Mouse (Mus musculus) gastrocnemius, postnatal 4 days (tissue): Measurements from ENCODE around the gene Ift122. TPM values are rescaled to one million over a fixed set of nuclear protein-coding genes. Genes with fewer than 3 reads are reported as not detected.
A peak's percentile ranks its signal among the peaks of the same experiment; 100 is the strongest.
"Not testable (repeated sequence)": the region's sequence is repeated elsewhere in the genome, so short reads cannot be mapped to it uniquely, and the experiment has no call there.

Experiments used
- DNase-seq, 2 experiments: peaks; one replicate each; pipeline ENCODE4 v3.0.0; 2021 to 2022; ENCODE audit warnings: low spot score in 2 of 2, mixed read lengths in 2 of 2
- total RNA-seq, 2 experiments: library from RNA; stranded (reverse); gene quantifications; 2 replicates each; pipeline ENCODE4 v1.2.3; 2021

Ift122 gene
- total RNA-seq, 2 experiments from 2014 or later, result 16.7 to 18.6 TPM

GRCm38 (mm10) chr6:115845006-115845405 lies 8.3 kb upstream of the Ift122 start:
- DNase-seq, result no peak

GRCm38 (mm10) chr6:115846640-115847411 lies 6.4 kb upstream of the Ift122 start:
- peak in 1 of 2 experiments; percentile 62 for DNase-seq

GRCm38 (mm10) chr6:115848598-115849304 lies 4.5 kb upstream of the Ift122 start:
- no peak for DNase-seq

DNA sequence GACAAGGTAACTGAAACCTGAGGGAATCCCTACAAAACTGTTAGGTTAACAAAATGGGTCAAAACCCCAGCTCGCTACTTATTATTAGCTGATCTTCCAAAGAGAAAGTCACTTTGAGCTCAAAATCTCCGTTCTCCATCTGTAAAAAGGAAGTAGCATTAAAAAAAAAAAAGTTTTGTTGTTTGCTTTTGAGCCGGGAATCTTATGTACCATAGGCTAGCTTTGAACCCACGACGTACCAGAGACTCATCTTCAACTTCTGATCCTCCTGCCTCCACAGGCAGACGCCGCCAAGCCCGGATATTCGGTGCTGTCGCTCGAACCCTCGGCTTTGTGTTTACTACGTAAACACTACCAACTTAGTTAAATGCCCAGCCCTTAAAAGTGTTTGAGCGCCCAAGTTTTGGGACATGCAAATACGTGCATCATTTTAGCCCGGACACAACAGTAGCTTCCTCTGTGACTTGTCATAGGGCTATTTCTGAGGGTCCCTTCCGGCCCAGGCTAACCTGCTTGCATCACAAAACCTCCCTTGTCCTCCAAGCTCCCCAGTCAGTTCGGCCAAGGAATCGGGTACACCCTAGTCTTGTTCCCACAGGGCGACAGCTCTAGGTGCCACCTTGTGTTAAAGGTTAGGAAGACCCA lies 702 bp upstream of the Ift122 start:
- DNase-seq, result no peak

GRCm38 (mm10) chr6:115853985-115854384 lies 715 bp downstream of the Ift122 start:
- DNase-seq, result no peak

- DNase-seq, result no peak
Measured at GRCm38 (mm10) chr6:115854432-115854831, 1.2 kb downstream of the Ift122 start.

- DNase-seq, result no peak
Measured at GRCm38 (mm10) chr6:115855733-115856360, 2.6 kb downstream of the Ift122 start.

DNA sequence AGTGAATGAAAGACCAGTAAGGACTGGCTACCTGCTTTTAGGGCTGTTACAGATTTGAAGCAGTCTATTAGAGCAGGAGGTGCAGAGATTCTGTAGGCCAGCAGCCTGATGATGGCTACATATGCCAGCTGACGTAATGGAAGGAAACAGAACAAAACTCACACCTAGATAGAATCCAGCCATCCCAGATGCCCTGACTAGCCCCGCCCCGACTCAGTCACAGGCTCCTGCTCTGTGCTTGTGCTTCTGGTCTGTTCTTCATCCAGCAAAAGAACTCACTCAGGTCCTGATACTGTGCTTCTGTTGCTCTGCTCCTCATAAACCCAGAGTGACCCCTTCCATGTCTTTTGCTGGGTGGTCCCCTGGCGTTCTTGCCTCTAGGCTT lies 3.1 kb downstream of the Ift122 start:
- DNase-seq, result no peak

DNA sequence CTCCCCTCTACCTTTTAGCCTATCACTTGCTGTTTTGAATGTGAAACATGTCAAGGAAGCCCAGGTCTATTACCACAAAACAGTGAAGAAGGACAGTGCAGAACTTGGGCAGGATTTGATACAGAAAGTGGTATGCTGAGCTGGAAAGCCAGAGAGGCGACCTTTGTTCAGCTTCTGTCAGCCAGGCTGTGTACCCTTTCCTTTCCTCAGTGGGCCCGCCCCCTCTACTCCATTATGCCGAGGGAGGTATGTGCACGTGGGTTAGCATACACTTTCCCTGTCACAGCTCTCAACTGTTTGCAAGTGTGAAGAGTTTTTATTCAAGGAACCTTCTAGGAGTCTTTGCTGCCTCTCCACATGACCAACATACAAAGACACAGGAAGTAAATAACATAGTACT lies 6.0 kb downstream of the Ift122 start:
- DNase-seq, result no peak

DNA sequence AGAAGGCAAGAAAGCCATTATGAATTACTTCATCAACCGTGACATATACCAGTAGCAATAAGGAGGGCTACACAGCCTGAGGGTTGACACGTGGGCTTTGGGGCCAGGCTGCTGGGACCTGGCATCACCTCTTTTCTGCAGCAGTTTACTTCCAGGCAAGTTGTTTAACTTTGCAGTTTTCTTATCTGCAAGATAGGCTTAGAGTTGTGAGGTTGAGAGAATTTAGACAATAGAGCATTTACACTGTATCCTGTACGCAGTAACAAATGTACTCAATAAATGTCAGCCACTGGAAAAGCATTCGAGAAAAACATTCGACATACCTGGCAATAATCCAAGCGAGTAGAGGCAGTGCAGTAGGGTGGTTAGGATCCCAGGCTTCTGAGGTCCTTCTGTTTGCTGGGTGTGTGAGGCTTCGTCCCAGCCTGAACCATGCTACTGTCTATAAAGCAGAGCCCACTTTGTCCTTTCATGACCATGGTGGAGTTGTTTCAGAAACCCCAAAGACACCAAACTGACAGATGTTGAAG lies 6.8 kb downstream of the Ift122 start:
- DNase-seq, result no peak

- no peak for DNase-seq
Measured at GRCm38 (mm10) chr6:115863340-115863841, 10.1 kb downstream of the Ift122 start.

GRCm38 (mm10) chr6:115865246-115865645 lies 12.0 kb downstream of the Ift122 start:
- DNase-seq, result no peak

GRCm38 (mm10) chr6:115867157-115867556 lies 13.9 kb downstream of the Ift122 start:
- not testable (repeated sequence) for DNase-seq

GRCm38 (mm10) chr6:115871318-115871717 lies 18.0 kb downstream of the Ift122 start:
- not testable (repeated sequence) for DNase-seq

DNA sequence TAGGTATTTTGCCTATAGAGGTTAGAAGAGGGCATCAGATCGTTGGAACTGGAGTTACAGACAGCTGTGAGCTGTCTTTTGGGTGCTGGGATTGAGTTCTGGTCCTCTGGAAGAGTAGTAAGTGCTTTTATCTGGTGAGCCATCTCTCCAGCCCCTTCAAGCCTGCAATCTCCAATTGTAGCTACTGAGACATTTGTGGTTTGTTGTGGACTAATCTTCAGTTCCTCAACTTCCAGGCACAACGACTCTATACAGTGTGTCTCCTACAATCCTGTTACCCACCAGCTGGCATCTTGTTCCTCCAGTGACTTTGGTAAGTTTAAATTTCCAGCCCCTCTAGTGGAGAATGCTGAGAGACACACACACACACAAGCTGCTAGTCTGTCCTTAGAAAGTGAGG lies 24.0 kb downstream of the Ift122 start:
- DNase-seq, result no peak

DNA sequence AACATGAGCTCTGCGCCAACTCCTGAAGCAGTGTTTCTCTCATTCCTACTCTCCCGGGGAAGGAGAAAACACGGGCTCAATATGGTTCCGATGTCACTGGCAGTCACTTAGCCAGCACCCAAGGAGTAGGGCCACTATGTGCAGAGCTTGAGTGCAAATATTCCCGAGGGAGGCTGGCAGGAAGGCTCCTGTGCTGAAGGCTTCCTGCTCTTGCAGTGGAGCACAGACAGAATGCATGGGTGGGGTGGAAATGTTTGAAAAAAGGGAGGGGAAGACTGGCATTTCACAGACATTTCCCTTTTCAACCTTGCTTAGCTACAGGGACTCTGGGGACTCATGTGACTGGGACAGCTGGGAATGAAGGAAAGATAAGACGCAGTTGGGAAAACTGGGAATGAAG lies 25.4 kb downstream of the Ift122 start:
- no peak for DNase-seq

DNA sequence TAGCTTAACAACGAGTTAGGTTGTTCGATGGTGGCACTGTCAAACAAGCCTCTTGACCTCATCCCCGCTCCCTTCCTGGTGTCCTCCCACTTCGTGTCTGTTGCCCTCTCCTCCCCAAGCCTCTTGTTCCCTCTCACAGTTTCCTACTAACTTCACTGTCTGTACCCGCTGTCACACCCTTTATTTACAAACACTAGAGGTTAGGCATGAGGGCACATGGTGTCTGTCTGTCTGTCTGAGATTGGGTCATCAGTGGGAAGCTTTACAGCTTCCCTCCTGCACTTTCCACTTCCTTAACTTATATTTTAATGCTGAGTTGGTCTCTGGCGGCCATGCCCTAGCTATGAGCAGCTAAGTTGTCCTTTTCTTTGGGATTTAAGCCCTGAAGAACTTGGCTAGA lies 26.5 kb downstream of the Ift122 start:
- DNase-seq, result no peak

GRCm38 (mm10) chr6:115880751-115881150 lies 27.5 kb downstream of the Ift122 start:
- no peak for DNase-seq

- DNase-seq, result no peak
Measured at GRCm38 (mm10) chr6:115884018-115884417, 30.7 kb downstream of the Ift122 start.

DNA sequence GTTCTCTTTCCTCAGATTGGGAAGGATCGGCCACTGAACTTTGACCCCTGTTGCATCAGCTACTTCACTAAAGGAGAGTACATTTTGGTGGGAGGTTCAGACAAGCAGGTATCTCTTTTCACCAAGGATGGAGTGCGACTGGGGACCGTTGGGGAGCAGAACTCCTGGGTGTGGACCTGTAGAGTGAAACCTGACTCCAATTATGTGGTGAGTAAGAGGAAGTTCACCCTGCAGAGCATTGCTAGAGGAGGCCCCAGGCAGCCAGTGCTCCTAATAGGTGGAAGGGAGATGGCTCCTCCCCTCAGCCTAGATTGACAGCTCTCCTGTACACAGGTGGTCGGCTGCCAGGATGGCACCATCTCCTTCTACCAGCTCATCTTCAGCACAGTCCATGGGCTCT lies 33.6 kb downstream of the Ift122 start:
- DNase-seq, result no peak

- DNase-seq, result no peak
Measured at GRCm38 (mm10) chr6:115888296-115888695, 35.0 kb downstream of the Ift122 start.
